Mouse (Mus musculus) retina, adult 2 months (tissue): ENCODE data around the gene C1ql2.

Experiments
- DNase-seq: peaks from one replicate; pipeline ENCODE4 v3.0.0-alpha.2; 2012; ENCODE audit warnings: low read depth, low spot score

C1ql2 gene

GRCm38 (mm10) chr1:120385029-120385571 lies 44.7 kb downstream of the C1ql2 start:
- no peak for DNase-seq

GRCm38 (mm10) chr1:120389734-120390133 lies 49.4 kb downstream of the C1ql2 start:
- DNase-seq, result no peak

- DNase-seq, result no peak
These were observed 50.0 kb downstream of the C1ql2 start for GRCm38 (mm10) chr1:120390336-120390735.
